Mouse (Mus musculus): ENCODE measurements at regions not wholly inside any gene's neighbourhood (a gene's known extent, or its start where the extent isn't known, plus 50 kb on each side); places are given as distances from the start of the nearest gene placed in this dataset.

DNA sequence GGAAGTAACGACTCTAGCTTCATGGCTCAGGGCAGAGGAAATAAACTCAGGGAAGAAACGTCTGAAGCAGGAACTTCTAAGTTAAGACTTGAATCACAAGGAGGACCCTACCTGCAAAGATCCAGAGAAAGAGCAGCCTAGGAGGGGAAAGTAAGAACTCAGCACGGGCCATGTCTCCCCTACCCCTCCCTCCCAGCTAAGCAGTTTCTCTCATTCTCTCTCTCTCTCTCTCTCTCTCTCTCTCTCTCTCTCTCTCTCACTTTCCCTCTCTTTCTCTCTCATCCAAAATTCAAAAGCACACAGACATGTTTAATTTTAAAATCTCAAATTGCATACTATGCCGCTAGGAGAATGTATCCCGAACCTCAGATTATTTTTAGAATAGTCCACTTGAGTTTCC is 267.3 kb downstream of the Dhx15 start:
- DNase-seq (ENCODE audit: low read depth, low spot score), result no peak

GRCm38 (mm10) chr5:51922494-51922893 is 267.8 kb downstream of the Dhx15 start:
- DNase-seq (ENCODE audit: low read depth, low spot score), result no peak

GRCm38 (mm10) chr5:51917812-51918448 is 272.4 kb downstream of the Dhx15 start:
- no peak for DNase-seq (ENCODE audit: low read depth, low spot score)

- DNase-seq (ENCODE audit: low read depth, low spot score), result no peak
These were observed 275.6 kb downstream of the Dhx15 start for GRCm38 (mm10) chr5:51914731-51915130.

GRCm38 (mm10) chr5:51908861-51909260 is 281.5 kb downstream of the Dhx15 start:
- DNase-seq (ENCODE audit: low read depth, low spot score), result peak; percentile 36

GRCm38 (mm10) chr5:51906315-51907109 is 283.8 kb downstream of the Dhx15 start:
- no peak for DNase-seq (ENCODE audit: low read depth, low spot score)

DNA sequence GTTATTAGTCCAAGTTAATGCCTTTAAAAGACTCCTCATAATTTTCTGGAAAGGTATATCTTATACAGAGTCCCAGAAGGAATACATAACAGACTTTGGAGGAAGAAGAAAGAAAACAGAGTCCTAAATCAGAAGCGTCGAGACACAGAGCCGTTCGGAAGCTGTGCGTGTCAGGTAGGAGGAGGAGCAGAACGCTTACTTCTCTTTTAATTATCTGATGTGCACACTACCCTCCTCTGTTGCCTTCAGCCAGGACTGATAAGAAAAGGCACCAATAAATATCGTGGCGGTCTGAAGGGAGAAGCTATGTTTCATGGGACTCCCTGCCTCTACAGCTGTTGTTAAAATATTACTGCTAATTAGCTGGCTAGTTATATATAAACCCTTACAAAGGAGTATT is 296.2 kb downstream of the Dhx15 start:
- no peak for DNase-seq (ENCODE audit: low read depth, low spot score)

- DNase-seq (ENCODE audit: low read depth, low spot score), result no peak
These were observed 299.0 kb downstream of the Dhx15 start for GRCm38 (mm10) chr5:51891341-51891740.

DNA sequence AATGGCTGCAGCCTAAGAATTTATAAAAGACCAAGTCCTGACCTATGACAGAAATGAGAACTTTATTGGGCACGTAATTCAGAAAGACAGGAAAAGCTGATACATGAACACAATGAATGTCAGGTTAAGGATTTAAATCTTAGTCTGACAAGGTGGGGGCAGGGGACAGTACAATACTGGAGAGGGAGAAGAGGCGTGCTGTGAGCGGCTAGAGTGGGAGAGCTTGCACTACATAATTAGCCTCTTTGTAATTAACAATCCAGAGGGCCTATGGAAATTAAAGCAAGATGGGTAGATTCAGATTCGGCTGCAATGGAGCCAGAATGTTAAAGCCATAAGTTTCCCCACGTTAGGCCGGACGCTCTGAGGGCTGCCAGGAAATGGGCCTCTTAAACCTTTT is 301.9 kb downstream of the Dhx15 start:
- DNase-seq (ENCODE audit: low read depth, low spot score), result no peak

GRCm38 (mm10) chr5:51882594-51882993 is 307.7 kb downstream of the Dhx15 start:
- no peak for DNase-seq (ENCODE audit: low read depth, low spot score)

GRCm38 (mm10) chr5:51882173-51882572 is 308.1 kb downstream of the Dhx15 start:
- DNase-seq (ENCODE audit: low read depth, low spot score), result no peak

DNA sequence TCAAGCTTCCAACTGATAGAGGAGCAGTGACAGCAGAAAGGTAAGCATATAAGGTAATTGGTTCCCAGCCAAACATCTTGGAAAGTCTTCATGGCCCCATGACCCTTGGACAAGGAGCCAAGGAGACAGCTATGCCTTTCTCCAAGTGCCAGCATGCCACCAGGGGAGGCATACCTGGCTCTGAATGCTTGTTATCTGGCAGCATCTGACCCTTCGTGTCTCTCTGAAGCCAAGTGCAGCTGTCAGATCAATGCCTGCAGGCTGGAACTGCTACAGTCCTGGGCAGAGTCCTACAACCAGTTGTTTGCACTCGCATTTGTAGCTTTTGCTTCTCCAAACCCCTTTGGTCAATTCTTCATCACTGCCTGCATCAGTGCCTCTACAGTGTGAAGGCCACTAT is 309.3 kb upstream of the Ppargc1a start:
- no peak for DNase-seq (ENCODE audit: low read depth, low spot score)

GRCm38 (mm10) chr5:51873571-51873970 is 306.0 kb upstream of the Ppargc1a start:
- DNase-seq (ENCODE audit: low read depth, low spot score), result no peak

DNA sequence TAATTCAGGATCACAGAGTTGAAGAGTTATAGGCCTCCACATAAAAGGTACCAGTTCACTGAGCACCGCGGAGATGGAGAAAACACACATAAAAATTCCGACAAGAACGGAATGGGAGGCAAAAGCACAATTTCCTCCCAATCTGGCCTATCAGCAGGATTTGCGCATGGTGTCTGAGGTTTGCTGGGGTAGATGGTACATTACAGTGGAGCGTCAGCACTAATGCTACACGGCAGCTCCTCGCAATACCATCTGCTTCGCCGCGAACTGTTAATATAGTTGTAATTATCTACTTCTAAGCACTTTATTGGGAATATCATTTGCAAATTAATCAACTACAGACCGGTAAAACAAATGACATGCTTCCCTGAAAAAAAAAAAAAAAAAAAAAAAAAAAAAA is 304.2 kb upstream of the Ppargc1a start:
- no peak for DNase-seq (ENCODE audit: low read depth, low spot score)

DNA sequence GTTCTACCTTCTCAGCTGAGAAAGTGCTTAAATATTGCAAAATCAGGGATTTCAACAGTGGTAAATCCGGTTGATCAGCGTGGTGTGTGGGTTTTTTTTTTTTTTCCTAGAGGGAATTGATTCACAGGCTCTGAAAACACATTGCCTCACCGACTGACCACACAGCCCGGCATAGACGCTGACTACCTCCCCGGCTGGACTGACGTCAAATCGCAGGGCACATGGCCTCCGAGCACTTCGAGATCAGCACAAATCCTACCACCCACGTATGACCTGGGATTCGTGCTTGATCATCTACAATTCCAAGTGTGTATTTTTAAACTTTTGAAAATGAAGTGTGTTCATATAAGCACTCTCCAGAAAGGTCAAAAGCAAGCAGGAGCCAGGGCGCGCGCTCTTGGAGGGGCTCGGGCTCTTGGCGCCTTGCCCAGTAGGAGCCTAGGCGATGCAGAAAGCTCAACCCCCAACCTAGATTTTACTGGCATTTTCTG is 300.7 kb upstream of the Ppargc1a start:
- no peak for DNase-seq (ENCODE audit: low read depth, low spot score)

DNA sequence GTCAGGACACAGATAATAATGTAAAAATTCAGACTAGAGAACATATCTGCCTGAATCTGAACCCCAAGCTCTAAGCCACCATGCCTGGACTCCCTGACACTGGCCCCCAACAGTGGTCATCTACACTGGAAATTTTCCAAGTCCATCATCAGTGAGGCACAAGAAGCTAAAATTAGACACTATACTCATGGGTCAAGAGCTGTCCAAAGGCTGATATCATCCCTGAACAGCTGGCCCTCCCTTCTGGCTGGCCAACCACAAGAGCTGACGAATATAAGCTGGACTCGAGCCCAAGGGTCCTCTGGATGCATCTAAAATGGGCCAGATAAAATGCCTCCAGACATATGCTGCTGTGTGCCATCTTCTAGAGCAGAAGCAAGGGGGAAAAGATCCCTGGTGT is 298.5 kb upstream of the Ppargc1a start:
- no peak for DNase-seq (ENCODE audit: low read depth, low spot score)

- DNase-seq (ENCODE audit: low read depth, low spot score), result no peak
These were observed 293.0 kb upstream of the Ppargc1a start for GRCm38 (mm10) chr5:51860496-51860895.

DNA sequence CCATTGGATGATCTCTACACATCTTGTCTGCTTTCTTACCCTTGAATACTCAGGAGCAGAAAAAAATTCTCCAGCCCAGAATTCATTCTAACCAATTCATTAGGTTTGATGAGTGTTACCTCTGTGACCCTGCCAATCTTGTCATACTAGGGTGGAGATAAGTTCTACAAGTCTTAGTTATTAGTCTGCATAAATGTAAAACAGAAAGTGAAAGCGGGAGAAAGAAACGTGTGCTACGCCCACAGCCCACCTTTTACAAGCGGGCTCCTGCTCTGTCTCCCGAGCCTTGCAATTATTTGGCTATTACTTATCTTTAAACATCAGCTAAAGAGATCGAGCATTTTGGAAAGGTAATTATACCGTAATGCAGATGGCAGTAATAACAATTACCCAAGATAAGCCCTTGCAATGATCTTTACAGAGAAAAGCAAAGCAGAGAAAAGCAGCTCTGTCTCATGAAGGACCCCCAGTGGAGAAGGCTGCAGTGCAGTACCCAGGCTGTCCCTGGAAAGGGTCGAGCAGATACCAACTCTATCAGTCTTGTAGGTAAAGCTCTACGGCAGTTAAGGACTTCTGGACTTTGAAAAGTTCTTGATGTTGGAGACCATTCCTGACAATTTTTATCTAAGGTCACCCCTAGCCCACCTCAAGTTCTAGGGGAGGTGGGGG is 286.1 kb upstream of the Ppargc1a start:
- no peak for DNase-seq (ENCODE audit: low read depth, low spot score)

DNA sequence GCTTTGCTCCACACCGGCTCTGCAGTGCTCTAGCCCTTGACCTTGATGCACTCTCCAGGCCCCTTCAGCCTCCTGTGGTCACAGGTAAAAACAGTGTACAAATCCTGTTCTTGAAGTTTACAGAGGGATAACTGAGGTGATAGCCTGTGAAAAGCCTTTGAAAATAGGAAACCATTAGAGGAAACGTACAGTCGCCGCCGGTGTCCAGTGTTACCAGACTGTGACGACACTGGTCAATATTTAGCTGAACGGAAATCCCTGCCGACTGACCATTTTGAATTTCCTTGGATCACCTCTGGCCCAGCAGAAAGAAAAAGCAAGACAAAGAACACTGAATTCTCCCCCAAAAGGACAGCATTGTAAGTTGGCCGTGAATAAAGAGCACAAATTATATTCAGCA is 282.6 kb upstream of the Ppargc1a start:
- no peak for DNase-seq (ENCODE audit: low read depth, low spot score)

- DNase-seq (ENCODE audit: low read depth, low spot score), result no peak
These were observed 281.7 kb upstream of the Ppargc1a start for GRCm38 (mm10) chr5:51849236-51849635.

- no peak for DNase-seq (ENCODE audit: low read depth, low spot score)
These were observed 274.7 kb upstream of the Ppargc1a start for GRCm38 (mm10) chr5:51842189-51842588.

DNA sequence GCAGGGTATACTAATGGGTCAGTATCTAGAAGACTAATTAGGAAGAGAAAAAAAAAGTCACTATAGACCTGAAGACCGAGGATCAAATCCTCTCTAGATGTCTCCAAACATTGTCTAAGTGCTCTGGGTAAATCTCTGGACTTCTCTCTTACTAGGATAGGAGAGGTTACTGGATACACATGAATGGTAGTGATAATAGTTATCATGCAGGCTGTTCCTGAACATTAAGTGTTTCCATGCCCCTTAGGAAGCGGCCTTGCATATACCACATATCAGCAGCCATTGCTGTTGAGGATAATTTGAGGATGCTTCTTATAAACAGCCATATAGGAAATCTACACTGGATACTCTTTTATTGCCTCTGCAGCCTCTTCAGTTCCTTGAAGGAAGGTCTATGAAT is 274.2 kb upstream of the Ppargc1a start:
- no peak for DNase-seq (ENCODE audit: low read depth, low spot score)
